Mouse (Mus musculus) erythroblast, embryonic 14.5 days (primary cell): Measurements from ENCODE around the gene Ncmap. TPM values are rescaled to one million over a fixed set of nuclear protein-coding genes. Genes with fewer than 3 reads are reported as not detected.

Experiments used
- H3K27me3 ChIP-seq: 2 replicates; pipeline ENCODE4 v1.6.1; 2012; ENCODE audit warnings: inconsistent platforms; ENCODE audit not compliant: control insufficient read depth
- H3K36me3 ChIP-seq: 2 replicates; pipeline ENCODE4 v1.6.1; 2012; ENCODE audit warnings: mild to moderate bottlenecking, inconsistent platforms; ENCODE audit not compliant: control insufficient read depth
- H3K4me1 ChIP-seq: 2 replicates; pipeline ENCODE4 v1.6.1; 2012; ENCODE audit warnings: inconsistent platforms; ENCODE audit not compliant: control insufficient read depth
- H3K4me3 ChIP-seq: replicated peaks from 2 replicates; pipeline ENCODE3; 2012; ENCODE audit warnings: moderate library complexity, mild to moderate bottlenecking, inconsistent platforms
- H3K9me3 ChIP-seq: 2 replicates; pipeline ENCODE4 v1.6.1; 2012; ENCODE audit warnings: low read length, inconsistent platforms, mixed read lengths; ENCODE audit not compliant: control insufficient read depth
- GATA1 ChIP-seq: IDR thresholded peaks from 2 replicates; pipeline ENCODE4 v1.6.1; 2012; ENCODE audit warnings: low read length, inconsistent platforms, mixed read lengths
- TAL1 ChIP-seq: IDR thresholded peaks from 3 replicates; pipeline ENCODE4 v1.6.1; 2012; ENCODE audit warnings: low read length, inconsistent platforms, mixed read lengths
- polyA plus RNA-seq: library from polyadenylated mRNA; stranded (reverse); fragments of >175 nt; gene quantifications from 2 replicates; pipeline ENCODE4 v1.2.3, GENCODE M21; 2012

Ncmap gene
- not detected in 2 replicates for polyA plus RNA-seq

DNA sequence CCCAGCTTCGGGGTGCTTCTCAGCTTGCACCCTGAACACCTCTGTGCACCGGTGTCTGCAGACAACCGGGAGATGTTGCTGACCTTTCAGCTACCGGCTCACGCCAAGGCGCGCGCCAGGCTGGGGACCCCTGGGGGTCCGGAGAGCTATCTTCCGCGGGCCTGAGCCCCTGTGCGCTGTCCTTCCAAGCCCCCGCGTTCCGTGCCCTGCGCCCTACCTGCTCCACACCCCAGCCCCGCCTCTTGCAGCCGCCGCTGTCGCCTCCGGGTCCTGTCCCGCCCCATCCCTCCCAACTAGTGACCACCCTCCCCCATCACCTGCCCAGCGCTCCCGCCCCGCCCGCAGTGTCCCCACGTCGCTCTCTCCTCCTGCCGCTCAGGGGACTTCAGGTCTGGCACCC lies at the start of gene Ncmap:
Gene Ncmap (minus strand): TSS at position 237 of the 400 bp plus-strand sequence.
- TF ChIP-seq GATA1 (no peak), TAL1 (no peak)
- Histone ChIP-seq H3K9me3 (peaks cover 8% of the 10 kb centered on the region), H3K27me3 (peaks cover 59% of the 10 kb centered on the region), H3K4me3 (no peak within 1 kb of the TSS), H3K36me3 (no peaks in the 10 kb centered on the region), H3K4me1 (peaks cover 15% of the 10 kb centered on the region)

DNA sequence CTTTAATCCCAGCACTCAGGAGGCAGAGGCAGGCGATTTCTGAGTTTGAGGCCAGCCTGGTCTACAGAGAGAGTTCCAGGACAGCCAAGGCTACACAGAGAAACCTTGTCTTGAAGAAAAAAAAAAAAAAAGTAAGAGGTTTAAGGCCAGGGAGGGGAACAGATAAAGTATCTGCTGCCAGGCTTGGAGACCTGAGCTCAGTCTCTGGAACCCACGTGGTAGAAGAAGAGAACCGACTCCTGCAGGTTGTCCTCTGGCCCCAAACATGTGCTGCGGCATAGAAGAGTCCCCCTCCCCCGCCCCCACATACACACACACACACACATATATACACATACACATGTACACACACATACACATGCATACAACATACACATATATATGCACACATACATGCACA lies 44.4 kb upstream of the Ncmap start:
- peaks cover 72% of the 10 kb centered on the region for H3K4me1 ChIP-seq
- no peaks in the 10 kb centered on the region for H3K36me3 ChIP-seq
- H3K9me3 ChIP-seq: no peaks in the 10 kb centered on the region
- no peak overlapping the region for H3K4me3 ChIP-seq
- TF ChIP-seq TAL1: no peak
- no peak for TF ChIP-seq GATA1
- H3K27me3 ChIP-seq: no peaks in the 10 kb centered on the region

DNA sequence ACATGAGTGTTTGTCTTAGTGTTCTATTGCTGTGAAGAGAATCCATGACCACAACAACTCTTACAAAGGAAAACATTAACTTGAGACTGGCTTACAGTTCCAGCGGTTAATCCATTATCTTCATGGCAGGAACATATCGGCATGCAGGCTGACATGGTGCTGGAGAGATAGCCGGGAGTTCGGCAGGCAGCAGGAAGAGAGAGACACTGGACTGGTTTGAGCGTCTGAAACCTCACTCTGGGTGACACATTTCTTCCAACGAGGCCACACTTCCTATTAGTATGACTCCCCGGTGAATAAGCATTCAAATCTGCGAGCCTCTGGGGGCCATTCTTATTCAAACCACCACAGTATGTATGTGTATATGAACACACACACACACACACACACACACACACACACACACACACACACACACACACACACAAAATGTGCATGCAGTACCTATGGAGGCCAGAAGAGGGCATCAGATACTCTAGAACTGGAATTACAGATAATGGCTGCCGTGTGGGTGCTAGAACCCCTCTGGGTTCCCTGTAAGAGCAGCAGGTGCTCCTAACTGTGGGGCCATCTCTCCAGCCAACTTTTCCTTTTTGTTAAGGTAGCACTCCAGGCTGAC lies 42.0 kb upstream of the Ncmap start:
- H3K36me3 ChIP-seq: no peaks in the 10 kb centered on the region
- H3K9me3 ChIP-seq: no peaks in the 10 kb centered on the region
- TF ChIP-seq TAL1: peak; percentile 61
- peak; percentile 61 for TF ChIP-seq GATA1
- H3K4me1 ChIP-seq: peaks cover 81% of the 10 kb centered on the region
- no peaks in the 10 kb centered on the region for H3K27me3 ChIP-seq
- H3K4me3 ChIP-seq: peak overlapping the region; percentile 61

DNA sequence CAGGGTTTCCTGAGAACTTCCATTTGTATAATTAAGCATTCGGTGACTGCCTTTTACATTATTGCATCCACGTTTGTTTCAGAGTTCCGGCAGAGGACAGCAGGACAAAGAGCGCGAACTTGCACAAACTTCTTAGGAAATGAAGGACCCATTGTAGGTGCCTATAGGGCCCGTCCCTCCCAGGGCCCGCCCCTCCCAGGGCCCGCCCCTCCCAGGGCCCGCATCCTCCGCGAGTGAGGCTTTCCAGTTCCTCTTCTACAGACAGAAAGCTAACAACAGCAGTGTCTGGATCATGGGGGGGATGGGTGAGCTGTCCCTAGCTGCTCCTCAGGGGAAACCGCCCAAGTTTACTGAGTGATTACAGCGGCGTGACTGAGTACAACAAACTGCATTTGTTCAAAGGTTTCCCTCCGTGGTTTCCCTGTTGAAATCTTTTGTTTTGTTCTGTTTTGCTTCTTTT lies 41.2 kb upstream of the Ncmap start:
- H3K9me3 ChIP-seq: no peaks in the 10 kb centered on the region
- no peaks in the 10 kb centered on the region for H3K27me3 ChIP-seq
- peaks cover 83% of the 10 kb centered on the region for H3K4me1 ChIP-seq
- H3K4me3 ChIP-seq: peak overlapping the region; percentile 61
- H3K36me3 ChIP-seq: no peaks in the 10 kb centered on the region
- no peak for TF ChIP-seq GATA1
- no peak for TF ChIP-seq TAL1

DNA sequence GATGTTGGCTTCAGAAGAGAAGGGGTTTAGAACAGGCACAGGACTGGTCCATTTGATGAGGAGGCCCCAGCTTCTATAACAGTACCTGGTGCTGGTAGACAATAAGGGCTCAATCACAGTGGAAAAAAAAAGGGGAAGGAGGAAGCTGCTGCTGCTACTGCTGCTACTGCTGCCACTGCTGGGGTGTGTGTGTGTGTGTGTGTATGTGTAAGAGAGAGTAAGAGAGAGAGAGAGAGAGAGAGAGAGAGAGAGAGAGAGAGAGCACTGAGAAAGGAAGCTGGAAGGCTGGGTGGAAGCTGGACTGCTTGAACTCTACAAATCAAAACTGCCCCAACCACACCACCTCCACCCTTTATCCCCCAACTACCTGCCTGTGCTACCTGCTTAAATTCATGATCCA lies 39.9 kb upstream of the Ncmap start:
- Histone ChIP-seq H3K4me3 (no peak overlapping the region), H3K36me3 (no peaks in the 10 kb centered on the region), H3K9me3 (no peaks in the 10 kb centered on the region), H3K4me1 (peaks cover 84% of the 10 kb centered on the region), H3K27me3 (no peaks in the 10 kb centered on the region)
- no peak for TF ChIP-seq GATA1
- no peak for TF ChIP-seq TAL1

DNA sequence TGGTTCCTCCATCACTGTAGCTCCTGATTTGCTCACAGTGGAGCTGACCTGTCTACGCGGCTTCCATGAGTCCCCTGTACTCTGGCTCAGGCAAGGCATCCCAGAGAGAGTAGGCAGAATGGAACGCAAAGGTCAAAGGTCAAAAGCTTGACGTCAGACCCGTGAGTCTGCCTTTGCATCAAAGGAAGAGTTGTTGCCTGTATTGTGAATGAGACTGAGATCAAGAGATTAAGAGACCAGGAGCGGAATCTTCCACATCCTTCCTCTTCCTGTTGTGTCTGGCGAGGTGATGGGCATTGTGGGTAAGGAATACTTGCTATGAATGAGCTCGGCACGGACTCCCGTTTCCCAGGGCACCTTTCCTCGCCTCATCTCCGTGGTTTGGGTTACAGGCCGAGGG lies 38.3 kb upstream of the Ncmap start:
- H3K9me3 ChIP-seq: no peaks in the 10 kb centered on the region
- no peaks in the 10 kb centered on the region for H3K36me3 ChIP-seq
- H3K4me3 ChIP-seq: no peak overlapping the region
- no peaks in the 10 kb centered on the region for H3K27me3 ChIP-seq
- TF ChIP-seq GATA1 (no peak), TAL1 (no peak)
- H3K4me1 ChIP-seq: peaks cover 81% of the 10 kb centered on the region

DNA sequence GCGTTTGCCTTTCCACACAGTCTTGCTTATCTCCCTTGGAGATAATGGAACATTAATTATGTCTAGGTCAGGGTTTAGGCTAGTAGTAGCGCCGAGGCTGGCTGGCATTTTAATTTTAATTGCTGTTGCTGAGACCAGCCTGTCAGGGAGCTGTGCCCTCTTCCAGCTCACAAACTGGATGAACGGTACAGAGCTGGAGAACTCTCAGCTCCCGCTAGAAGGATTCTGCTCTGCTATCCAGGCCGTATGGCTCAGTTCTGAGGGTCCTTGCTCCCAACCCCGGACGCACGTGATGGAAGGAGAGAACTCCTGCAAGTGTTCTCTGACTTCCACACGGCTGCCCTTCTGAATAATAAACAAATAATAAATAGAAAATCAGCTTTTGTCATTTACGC lies 36.4 kb upstream of the Ncmap start:
- no peaks in the 10 kb centered on the region for H3K36me3 ChIP-seq
- peaks cover 73% of the 10 kb centered on the region for H3K4me1 ChIP-seq
- no peaks in the 10 kb centered on the region for H3K27me3 ChIP-seq
- no peaks in the 10 kb centered on the region for H3K9me3 ChIP-seq
- H3K4me3 ChIP-seq: peak overlapping the region; percentile 76
- TF ChIP-seq TAL1: no peak
- no peak for TF ChIP-seq GATA1

DNA sequence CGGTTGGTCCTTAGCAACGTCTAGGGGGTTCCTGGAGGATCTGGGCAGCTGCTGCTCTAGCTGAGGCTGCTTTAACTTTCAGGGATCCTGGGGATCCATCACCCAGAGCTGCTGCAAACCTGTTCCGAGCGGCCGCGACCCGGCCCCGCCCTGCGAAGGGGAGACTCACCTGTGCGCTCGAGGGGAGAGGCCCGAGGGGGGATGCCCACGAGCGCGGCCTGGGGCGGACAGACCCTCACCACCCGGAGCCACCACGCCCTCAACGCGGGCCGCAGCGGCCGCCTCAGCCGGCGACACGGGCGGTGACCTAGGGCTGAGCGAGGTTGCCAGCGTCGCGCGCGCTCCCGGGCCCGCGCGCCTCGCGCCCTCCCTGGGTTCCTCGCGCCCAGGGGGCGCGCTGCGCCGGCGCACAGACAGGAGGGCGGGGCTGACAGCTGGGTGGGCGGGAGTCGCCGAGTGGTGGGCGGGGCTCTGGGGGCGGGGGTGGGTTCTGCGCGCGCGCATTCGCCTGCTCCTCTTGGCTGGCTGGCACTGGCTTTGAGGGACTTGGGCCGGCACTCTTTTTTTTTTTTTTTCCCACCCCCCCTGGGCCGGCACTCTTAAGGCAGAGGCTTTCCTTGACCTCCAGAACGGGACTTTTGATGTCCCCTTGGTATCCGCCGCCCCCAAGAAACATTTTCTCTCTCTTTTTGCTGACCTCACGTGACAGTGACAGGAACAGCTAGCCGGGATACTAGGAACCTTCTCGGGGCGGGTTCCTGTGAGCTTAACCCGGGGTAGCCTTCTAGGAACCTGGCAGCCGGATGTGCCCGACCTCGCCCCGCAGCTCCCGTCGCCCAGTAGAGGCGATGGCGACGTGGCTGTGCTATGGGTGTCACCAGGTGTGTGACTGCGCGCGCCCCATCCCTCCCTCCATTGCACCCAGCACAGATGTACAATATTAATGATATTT lies 35.7 kb upstream of the Ncmap start, which contains the start of gene Rcan3:
Gene Rcan3 (minus strand): TSS at position 411 of the 952 bp plus-strand sequence.
- H3K4me1 ChIP-seq: peaks cover 70% of the 10 kb centered on the region

DNA sequence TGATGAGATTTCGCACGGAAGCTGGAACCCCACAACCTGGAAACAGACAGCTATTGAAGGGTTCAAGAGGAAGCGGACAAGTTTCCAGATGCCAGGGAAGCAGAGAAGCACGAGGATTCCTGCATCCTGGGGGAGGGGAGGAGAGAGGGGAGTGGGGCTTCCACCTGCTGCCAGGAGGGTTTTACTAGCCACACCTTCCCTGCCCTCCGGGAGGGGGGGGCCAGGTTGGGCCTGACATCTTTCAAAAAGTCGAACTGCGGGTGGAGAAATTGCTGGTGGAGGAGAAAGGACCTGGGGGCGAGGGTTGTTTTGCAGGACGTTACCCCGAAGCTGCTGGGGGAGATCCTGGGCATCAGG lies 35.0 kb upstream of the Ncmap start:
- Histone ChIP-seq H3K4me1 (peaks cover 67% of the 10 kb centered on the region), H3K9me3 (no peaks in the 10 kb centered on the region), H3K4me3 (peak overlapping the region; percentile 76), H3K27me3 (no peaks in the 10 kb centered on the region), H3K36me3 (no peaks in the 10 kb centered on the region)
- TF ChIP-seq GATA1 (no peak), TAL1 (no peak)

More for the DNA sequence above, 35.7 kb upstream of the Ncmap start, which contains the start of gene Rcan3:
- no peaks in the 10 kb centered on the region for H3K36me3 ChIP-seq
- H3K4me3 ChIP-seq: peak within 1 kb of the TSS; percentile 76
- TF ChIP-seq GATA1 (no peak), TAL1 (no peak)
- H3K9me3 ChIP-seq: no peaks in the 10 kb centered on the region
- H3K27me3 ChIP-seq: no peaks in the 10 kb centered on the region
